Mouse (Mus musculus) inflammation-experienced regulatory T-cells, adult 6 months (primary cell): ENCODE measurements at regions not wholly inside any gene's neighbourhood (a gene's known extent, or its start where the extent isn't known, plus 50 kb on each side); places are given as distances from the start of the nearest gene placed in this dataset.
A peak's percentile ranks its signal among the peaks of the same experiment; 100 is the strongest.

ENCODE experiments used
- ATAC-seq: one replicate; pipeline ENCODE4 v1.8.0; 2017

DNA sequence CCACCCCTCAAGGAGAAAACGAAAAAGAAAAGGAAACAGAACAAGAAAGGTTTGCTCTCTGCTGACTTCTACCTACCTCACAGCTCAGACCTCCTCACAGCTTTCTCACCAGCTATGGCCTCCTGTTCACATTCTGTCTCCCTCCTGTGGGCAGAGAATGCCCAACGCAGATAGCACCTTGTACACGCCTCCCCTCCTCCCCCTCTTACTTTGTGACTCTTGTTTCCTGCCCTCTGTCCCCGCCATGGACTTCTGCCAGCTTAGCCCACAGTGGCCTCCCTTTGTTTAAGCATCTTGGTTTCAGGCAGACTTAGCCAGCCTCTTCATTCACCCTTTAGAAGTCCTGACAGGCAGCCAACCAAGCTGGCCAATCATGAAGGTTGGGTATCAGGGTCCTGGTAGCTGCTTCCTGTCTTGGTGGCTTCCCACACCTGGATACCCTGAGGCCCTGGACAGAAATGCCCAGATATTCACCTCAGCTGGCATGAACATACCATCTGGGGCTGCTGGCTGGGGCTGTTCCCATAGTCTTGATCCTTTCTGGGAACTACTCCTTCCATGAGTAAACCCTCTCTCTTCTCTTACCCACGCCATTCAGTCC is 1287.2 kb upstream of the A1bg start:
- ATAC-seq, result peak; percentile 59

DNA sequence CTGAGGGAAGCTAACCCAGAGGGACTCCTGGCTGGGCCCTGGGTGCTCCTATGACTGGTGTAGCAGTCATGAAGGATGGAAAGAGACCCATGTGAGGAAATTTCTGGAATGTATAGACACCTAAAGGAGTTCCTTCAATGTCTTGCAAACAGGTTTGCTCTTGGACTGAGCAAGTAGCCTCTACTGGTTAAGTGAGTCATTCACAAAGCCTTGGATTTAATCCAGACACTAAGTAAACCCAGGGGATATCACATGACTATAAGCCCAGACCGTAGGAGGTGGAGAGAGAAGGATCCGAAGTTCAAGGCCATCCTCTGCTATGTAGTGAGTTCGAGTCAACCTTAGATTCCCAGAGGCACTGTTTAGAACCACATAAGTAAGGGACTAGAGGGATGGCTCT is 1286.5 kb upstream of the A1bg start:
- no peak for ATAC-seq

DNA sequence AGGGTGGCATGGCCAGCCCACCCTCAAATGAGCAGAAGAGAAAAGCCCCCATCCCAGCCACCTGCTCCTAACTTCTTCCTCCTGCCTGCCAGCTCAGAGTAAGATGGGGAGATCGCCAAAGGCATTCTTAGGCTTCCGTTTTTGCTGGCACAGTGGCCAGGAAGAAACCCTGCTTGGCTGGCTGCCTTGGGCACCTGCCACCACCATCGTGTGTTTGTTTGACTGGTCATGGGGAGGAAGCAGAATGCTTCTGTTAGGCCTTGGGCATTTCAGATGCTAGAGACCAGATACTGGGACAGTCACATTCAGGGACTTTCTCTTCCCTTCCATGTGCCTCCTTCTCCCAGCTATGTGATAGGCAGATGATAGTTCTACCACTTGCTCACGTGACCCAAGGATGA is 1283.7 kb upstream of the A1bg start:
- ATAC-seq, result no peak

DNA sequence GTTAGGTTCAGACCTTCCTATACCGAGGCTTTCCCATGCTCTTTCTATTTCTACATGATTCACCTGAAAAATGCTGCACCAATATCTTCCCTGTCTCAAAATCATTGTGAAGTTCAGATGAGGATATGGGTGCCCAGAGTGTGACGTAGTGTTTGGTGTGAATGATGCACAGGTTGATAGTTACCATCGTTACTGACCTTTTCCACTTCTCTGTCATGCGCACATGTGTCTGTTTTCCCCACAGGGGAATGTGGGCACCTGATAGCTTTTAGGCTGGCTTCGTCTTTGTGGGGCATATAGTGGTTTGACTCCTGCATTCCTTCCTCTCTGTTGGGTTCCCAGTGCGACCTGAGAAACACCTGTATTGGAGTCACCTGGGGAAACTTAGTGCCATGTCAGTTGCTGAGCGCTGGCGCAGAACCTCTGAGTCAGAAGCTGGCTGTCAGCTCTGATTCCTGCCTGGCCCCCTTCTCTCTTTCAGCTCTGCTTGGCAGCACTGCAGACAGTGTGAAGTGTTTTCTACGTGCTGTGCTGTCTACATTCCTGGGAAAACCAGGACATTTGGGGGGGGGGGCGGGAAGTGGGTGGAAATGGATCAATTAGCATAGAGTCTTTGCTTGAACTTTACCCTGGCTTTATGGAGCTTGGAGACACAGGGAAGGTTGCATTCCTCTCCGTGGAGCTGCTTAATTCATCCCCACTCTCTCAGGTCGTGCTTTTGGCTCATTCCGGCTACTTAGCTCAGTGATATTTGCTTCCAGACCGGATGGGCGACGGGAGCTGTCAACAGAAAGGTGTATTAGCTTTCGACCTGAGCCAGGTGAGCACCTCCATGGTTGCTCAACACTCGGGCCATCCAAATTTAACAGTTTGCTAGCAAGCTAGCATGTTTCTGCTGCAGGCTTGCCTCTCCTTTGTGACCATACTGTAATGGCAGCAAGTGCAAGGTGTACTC is 1281.4 kb upstream of the A1bg start:
- no peak for ATAC-seq

DNA sequence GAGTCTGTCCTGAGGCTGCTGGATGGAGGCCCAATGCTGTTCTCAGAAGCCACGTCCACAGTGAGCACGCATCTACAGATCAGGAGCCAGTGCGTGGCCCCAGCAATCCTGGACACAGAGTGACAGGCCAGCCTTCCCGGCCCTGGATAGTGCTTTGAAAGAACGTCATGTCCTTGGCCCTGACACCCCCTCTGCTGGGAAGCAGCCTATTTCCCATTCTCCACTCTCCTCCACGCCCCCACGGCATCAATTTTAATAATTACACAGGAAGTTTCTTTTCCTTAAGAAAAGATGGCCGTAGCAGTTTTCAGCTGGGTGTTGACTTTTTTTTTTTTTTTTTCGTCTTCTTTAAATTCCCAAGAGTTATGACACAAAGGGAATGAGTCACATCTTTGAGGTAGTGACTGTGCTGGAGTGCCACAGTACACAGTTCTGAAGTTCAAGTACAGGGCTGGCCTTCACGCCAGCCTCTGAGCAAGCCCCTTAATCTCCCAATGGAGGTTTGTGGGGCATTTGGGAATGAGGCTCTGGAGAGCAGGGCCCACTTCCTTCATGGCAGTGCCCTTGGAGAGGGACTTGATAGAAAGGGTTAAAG is 1280.1 kb upstream of the A1bg start:
- no peak for ATAC-seq

DNA sequence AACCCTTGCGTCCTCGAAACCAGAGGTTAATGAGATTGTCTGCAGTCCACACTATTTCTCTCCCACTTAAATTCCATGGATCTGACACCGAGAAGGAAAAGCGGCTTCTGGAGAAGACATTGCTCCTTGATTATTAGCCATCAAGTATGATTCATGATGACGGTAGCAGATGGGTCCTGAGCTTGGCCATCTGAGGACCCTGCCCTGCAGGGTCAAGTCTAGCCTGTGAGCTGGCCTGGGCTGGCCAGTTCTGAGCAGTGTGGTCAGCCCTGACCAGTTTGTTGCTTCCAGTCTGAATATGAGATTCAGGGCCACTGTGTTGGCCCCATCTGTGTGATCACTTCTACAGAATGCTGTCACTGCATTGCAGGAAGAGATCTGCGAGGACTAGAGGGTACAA is 1275.9 kb upstream of the A1bg start:
- ATAC-seq, result no peak

DNA sequence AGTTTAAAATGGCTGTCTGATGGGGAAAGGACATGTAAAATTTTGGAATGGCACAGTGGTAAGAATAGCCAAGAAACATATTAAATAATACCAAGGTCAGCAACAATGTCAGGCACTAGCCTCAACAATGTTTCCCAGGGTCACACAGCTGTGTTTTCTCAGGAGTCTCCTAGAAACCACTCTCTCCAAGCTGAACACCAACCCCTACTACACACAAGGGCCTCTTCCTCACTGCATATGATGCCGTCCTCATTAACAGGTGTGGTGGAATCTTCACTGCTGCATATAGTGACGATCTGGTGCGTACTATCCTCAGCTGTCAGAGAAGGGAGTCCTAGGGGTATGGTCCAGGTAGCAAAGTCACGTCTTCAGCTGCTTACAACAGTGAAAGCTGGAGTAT is 1275.4 kb upstream of the A1bg start:
- no peak for ATAC-seq

DNA sequence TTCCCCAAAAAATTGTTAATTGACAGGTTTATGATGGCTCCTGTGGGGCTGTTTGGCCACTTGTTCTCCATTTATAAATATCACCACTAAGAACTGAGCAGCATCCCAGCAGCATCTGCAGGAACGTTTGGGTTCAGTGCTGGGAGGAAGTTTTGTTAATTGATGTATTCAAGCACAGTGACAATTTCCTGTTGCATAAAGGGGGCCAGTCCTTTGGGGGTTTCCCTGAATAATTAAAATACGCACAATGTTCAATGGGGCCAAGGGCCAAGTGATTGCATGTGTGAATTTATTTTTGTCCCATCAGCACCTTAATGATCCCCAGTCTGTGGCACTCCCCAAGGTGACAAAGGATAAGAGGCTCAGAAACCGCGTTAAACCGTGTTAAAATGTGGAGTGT is 1272.6 kb upstream of the A1bg start:
- ATAC-seq, result peak; percentile 83

DNA sequence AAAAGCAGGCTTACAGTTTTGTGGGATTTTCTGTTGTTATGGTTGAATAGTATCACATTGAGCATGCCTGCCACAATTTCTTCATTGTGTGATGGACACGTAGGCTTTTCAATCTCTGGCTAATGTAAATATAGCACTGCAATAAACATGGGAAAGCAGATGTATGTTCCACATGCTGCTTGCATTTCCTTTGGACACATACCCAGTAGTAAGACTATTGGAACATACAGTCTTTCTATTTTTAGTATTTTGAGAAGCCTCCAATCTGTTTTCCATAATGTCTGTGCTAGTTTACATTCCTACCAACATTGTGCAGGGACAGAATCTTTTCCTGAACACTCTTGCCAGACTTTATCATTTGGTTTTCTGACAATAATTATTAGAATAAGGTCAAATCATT is 1269.9 kb upstream of the A1bg start:
- ATAC-seq, result no peak

DNA sequence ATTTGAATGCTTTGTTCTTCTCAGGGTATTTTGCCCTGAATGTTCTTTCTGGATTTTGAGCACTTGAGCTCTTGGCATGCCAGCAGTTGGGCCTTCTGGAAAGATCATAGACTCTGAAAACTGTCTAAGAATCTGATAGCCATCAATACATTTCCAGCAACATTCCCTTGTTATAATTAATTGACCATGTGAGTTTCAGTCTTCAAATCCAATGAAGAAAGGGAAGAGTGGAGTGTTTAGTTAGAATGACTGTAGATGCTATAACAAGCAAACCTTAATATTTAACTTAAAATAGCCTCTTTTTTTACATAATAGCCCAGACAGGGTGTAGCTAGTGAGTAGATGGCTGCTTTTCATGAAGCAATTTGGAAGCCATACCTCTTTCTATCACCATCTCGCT is 1268.8 kb upstream of the A1bg start:
- no peak for ATAC-seq

DNA sequence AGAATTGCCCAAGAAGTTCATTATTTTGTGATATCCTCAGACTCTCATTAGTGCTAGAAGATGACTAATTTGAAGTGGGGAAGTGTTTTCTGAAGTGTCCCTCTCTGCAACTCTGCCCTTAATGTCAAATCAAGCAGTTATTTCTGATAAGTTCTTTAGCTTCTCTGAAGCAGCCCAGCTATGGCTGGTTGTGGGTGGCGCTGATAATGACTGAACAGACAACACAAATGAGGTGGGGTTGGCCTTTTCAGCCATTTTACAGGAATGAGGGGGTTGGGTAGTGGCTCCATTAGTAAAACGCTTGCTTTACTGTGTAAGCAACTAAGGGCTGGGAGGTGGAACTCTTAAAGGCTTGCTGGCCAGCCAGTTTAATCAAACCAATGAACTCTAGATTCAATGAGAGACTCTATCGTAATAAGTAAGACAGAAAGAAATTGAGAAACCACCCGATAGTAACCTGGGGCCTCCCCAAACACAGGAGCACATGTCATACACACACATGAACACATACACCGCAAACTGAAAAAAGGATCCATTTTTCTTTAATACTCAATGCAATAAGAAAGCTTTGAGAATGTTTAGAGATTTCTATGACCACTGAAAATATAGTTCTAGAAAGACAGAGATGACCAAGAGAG is 1268.3 kb upstream of the A1bg start:
- no peak for ATAC-seq

DNA sequence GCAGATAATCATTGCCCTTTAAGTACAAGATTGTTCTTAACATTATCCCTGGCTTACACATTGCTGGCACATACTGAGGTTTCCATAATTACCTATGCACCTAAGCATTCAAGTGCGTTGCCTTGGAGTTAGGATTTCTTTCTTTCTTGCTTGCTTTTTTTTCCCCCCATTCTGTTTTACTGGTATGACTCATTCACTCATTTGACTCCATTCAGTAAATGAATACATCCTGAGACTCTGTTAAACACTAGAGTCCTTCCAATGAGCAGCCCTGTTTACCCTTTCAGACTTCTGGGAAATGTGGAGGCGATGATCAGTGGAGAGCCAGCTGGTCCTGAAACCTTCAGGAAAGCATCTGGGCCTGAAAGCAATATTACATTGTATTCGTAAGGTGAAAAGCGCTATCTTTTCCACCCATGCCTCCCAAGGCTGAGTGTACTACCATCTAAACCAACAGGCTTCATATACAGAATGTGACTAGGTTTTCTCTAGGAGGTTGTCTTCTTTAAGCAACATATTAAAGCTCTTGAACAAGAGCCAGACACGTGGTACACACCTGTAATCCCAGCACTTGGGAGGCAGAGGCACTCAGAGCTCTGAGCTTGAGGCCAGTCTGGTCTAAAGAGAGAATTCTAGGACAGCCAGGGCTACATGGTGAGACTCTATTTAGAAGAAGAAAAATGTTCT is 1267.6 kb upstream of the A1bg start:
- ATAC-seq, result peak; percentile 35

DNA sequence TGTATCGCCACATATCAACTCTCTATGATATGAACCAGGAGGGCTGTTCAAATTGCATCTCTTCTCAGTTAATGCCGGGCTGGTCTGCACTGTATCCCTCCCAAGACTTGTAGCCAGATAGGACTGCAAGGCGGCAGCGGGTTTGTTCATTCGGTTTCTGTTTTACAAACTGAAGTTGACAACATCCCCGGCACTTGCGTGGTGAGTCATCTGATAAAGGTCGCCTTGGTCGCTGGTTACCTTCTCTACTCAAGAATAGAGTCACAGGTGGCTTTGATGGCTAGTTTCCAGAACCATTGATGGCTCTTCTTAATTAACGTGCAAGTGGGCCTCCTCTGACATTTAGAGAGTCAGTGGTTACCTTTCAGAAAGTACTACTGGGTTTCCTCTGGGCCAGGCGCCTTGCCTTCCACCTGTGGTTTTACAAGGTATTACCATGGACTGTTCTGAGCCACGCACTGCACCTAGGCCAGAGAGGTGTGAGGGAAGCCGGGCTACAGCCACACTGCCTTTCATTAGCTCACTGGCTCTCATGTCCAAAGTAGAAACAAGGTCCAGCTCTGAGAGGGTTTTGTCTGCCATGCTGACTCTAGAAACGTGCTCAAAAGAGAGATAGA is 1266.9 kb upstream of the A1bg start:
- ATAC-seq, result peak; percentile 82

DNA sequence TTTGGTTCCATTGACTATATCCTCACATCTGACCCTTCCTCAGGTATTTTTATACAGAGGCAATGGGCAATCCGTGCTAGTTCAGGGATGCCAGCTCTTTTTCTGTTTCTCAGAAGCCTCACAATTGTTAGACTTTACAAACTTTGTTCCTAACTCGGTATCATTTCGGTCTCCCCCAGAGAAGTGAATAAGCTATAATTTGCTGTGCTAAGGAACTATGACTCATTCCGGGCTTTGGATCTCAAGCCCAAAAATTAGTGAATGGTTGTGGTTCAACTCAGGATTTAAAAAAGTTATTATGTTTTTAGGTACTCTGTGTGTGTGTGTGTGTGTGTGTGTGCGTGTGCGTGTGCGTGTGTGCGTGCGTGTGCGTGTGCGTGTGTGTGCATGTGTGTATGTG is 1263.7 kb upstream of the A1bg start:
- ATAC-seq, result no peak

DNA sequence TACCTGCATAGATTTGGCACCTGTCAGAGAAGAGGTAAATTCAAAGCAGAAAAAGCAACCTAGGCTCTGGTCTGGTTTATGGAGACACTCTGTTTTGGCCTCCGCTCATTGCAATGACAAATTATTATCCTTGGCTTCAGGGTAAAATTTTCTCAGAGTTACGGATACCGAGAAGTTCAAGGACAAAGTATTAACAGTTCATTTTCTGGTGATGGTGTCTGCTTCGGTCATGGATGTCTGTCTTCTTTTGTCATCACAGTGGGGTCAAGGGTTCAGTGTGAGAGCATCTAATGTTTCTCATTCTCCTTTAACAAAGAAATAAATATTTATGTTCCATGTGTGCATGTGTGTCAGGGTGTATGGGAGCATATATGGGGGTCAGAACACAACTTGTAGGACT is 1261.0 kb upstream of the A1bg start:
- no peak for ATAC-seq

DNA sequence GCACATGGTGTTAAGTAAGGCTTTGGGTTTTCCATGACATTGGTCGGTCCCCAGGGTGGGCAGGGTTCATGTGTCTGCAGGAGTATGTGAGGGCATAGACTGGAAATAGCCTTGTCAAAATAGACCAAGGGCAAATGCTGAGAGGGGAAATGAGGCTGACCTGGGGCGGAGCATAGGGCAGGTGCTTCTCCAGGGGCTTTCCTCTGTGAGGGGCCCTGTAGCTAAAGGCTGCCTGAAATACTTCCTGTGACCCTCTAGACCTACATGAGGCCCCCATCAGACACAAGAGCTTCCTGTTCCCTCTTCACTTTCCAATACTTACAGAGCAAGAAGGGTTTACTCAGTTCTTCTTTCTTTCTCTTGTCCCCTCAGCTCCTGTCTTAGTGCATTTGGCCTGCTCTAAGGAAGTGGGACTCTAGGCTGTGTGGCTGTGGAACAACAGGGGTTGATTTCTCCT is 1258.7 kb upstream of the A1bg start:
- peak; percentile 44 for ATAC-seq

DNA sequence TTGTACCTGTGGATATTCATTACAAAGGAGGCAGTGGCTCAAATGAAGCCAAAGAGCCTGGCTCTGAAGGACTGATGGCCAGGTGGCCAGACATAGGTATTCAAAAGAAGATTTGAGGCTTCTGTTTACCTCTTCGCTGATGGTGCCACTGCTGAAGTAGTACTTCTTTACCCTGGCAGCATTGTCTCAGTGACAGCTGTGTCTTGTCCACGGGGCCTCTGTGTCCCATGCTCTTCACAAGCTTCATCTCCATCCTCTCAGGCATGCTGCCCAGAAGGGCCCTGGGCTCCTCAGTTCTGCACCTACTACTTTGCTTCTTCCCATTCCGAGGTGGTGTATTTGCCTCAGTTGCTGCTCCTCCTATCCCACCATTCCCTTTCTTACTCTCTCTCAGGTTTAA is 1257.9 kb upstream of the A1bg start:
- no peak for ATAC-seq

DNA sequence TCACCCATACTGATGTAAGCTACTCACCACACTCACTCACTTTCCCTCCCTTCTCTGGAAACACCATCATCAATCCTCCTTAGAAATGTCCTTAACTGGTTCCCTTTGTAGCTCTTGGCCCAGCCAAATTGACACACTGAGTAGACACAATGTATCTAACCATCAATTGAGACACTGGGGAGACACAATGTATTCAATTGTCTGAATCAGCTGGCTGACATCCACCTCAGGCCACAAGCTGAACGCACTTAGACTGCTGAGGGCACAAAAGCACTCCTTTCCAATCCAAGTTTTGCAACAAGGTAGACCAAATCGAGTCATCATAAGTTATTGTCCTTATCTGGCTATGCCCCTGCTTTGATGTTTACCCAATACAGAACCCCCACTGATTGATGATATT is 1257.0 kb upstream of the A1bg start:
- no peak for ATAC-seq

DNA sequence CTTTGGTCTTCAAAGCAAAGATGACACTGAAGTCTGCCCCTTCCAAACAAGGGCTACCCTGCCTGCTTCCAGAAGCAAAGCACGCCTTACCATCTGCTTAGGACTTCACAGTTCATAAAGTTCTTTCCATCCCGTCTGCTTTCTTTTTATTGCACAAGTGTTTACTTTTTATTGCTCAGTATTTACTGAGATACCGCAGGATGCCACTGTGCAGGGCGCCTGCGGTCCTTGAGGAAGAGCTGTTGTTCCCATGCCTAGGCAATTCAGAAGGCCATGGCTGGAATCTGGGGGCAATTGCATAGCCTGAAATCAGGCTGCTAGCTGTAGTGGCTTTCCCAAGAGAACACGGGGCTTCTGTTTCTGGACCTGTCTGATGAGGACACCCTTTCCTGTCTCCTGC is 1255.8 kb upstream of the A1bg start:
- ATAC-seq, result no peak

DNA sequence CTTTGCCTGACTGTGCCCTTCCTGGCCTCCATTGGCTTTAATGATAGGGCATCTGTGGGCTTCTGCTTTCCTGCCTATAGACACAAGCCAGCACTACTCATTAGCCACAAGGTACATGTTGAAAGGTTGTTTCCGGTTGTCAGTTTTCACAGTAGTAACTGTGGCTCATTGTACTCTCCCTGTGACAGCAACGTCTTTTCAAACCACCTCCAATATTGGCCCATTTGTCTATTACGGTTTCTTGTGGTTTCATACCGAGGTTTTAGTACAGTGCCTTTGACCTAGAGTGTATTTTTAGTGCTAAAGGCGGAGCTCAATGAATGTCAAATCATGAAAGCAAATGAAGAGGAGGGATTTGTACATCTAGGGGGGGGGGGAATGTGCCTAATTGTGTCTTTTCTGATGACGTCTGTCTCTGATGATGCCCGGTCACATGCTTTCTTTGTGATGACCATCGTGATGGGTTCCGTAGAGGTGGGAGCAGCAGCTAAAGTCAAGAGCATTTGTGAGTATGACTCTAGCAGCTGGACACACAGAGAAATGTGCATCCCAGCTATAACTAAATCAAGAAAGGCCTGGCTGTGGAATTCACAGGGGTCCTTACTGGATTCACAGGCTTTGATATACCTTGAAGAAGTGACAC is 1255.1 kb upstream of the A1bg start:
- peak; percentile 84 for ATAC-seq

DNA sequence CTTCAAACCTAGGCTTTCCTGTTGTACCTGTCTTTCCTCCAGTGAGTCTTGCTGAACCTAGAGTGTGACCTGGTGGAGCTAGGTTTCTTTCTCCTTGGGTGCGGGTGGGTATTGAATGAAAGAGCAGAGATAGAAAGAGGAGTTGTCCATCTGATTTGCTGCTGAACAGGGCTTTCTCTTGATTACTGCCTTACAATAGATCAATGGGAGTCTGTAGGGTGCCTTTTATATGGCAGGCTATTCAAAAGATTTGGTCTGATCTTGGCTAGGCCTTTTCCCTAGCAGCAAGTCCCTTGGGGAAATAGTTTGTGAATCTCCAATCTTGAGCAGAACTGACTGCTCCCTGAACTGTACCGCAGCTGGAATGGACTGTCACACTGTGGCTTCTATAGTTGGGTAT is 1253.3 kb upstream of the A1bg start:
- ATAC-seq, result no peak
